Mouse (Mus musculus): ENCODE data around the gene Ttc41. TPM values are rescaled to one million over a fixed set of nuclear protein-coding genes. Genes with fewer than 3 reads are reported as not detected.

Ttc41 gene
- polyA plus RNA-seq, 1 experiment from 2014 or later: 2.0 TPM

DNA sequence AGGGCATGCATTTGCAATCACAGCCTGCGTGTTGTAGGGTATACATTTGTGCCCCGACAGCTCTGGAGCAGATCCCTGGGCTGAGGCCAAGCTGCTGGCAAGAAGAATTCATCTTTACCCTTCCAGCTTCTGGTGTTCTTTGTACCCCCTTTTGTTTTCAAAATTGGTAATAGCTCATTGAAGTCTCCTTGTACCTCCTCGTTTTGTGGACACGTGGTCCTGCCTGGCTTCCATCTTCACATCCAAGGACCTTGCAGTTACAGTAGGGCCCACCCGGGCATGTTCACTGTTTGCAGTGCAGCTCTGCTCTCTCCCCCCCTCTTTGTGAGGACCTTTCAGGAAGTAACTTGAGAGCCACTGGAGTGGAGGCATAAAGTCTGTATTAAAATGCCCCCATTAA lies 82.6 kb downstream of the Ttc41 start:
- H3K27me3 ChIP-seq (replicated peaks; ENCODE audit: control insufficient read depth, insufficient read depth, low read length): no peaks in the 10 kb centered on the region
- H3K4me2 ChIP-seq (ENCODE audit: low read length): no peak overlapping the region
- 36% methylated on average over 5 of the region's 5 CpGs for WGBS
- ATAC-seq: peak; percentile 65
- H3K27ac ChIP-seq (ENCODE audit: low read depth, low read length): no peak overlapping the region
- no peaks in the 10 kb centered on the region for H3K4me1 ChIP-seq (ENCODE audit: control insufficient read depth, insufficient read depth, low read depth, low read length)
- no peaks in the 10 kb centered on the region for H3K36me3 ChIP-seq (ENCODE audit: control insufficient read depth, insufficient read depth, low read length)
- H3K9ac ChIP-seq (ENCODE audit: low read depth, low read length): no peak overlapping the region
- H3K9me3 ChIP-seq (ENCODE audit: control insufficient read depth, low read length): no peaks in the 10 kb centered on the region
- H3K4me3 ChIP-seq (ENCODE audit: low read length): no peak overlapping the region

DNA sequence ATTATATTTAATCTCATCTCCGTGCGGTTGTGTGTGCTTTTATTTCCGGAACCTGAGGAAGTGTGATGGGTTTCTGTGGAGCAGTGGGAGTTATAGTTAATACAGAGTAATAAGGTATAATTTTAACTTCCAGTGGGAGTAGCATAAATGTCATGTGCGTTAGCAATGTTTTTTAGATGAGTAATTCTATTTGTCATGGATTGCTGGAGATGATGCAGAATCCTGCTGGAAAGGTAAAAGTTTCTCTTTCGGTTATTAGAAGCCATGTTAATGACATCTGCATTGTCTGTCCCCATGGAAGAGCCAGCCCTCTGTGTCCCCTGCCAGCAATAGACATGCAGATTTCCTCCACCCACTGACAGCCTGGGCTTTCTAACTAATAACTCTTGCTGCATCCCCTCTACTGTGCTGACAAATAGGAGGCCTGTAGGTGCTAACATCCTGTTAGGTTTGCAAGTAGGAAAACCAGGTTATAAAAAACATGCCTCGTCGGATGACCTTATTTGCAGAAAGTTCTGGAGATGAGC lies 83.6 kb downstream of the Ttc41 start:
- no peak overlapping the region for H3K4me3 ChIP-seq (ENCODE audit: low read length)
- no peak for ATAC-seq
- no peaks in the 10 kb centered on the region for H3K27me3 ChIP-seq (replicated peaks; ENCODE audit: control insufficient read depth, insufficient read depth, low read length)
- H3K4me2 ChIP-seq (ENCODE audit: low read length): no peak overlapping the region
- H3K27ac ChIP-seq (ENCODE audit: low read depth, low read length): no peak overlapping the region
- H3K36me3 ChIP-seq (ENCODE audit: control insufficient read depth, insufficient read depth, low read length): no peaks in the 10 kb centered on the region
- H3K9me3 ChIP-seq (ENCODE audit: control insufficient read depth, low read length): no peaks in the 10 kb centered on the region
- no peak overlapping the region for H3K9ac ChIP-seq (ENCODE audit: low read depth, low read length)
- no peaks in the 10 kb centered on the region for H3K4me1 ChIP-seq (ENCODE audit: control insufficient read depth, insufficient read depth, low read depth, low read length)
- 69% methylated on average over 7 of the region's 7 CpGs for WGBS

DNA sequence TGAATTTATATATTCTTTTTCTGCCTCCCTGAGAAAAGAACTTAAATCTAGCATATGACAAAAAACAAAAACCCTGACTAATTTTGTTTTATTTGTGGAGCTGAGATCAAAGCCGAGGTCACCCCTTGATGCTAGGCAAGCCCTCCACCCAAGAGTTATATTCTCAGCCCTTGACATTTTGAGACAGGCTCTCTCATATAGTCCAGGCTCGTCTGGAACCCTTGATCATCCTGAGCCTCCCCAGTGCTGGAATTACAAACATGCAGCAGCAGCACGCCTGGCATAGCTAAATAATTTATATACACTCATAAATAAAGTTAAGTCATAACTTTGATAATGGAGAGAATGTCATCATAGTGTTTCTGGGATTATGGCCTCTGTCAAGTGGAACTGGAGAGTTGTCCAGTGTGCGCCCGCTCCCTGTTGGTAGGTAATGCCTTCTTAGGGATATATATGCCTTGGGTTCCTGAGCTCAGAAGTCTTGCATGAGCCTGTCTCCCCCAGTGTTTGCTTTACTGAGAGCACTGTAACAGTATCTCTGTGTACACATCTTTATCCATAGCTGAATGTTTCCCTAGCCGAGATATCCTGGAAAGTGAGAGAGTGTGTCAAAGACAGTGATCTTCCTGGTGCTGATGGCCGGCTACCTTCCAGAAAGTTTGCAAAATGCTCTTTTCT lies 86.0 kb downstream of the Ttc41 start:
- Histone ChIP-seq H3K27me3 (replicated peaks; ENCODE audit: control insufficient read depth, insufficient read depth, low read length) (no peaks in the 10 kb centered on the region), H3K27ac (ENCODE audit: low read depth, low read length) (no peak overlapping the region), H3K36me3 (ENCODE audit: control insufficient read depth, insufficient read depth, low read length) (no peaks in the 10 kb centered on the region), H3K4me2 (ENCODE audit: low read length) (no peak overlapping the region), H3K4me1 (ENCODE audit: control insufficient read depth, insufficient read depth, low read depth, low read length) (no peaks in the 10 kb centered on the region), H3K9me3 (ENCODE audit: control insufficient read depth, low read length) (no peaks in the 10 kb centered on the region), H3K4me3 (ENCODE audit: low read length) (no peak overlapping the region), H3K9ac (ENCODE audit: low read depth, low read length) (no peak overlapping the region)
- WGBS: 85% methylated on average over 7 of the region's 7 CpGs
- no peak for ATAC-seq

DNA sequence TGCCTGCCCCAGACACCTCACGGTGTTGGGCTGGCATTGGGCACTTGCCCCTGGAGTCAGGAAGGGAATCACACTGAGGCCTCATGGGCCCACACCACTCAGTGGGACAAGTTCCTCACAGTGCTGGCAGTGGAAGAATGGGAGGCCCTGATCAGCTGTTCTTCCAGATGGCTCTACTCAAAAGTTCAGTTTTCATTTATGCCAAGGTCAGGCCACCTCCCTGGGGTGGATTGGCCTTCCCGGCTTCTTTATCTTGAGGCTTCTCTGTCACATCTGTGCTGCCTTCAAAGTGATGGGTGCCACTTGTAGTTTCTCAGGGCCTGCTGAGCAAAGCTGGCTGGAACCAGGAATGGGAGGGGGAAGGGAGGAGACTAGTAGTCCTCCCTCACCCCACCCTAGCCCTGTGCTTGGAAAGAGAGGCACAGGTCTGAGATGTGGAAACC lies 87.9 kb downstream of the Ttc41 start:
- Histone ChIP-seq H3K4me3 (ENCODE audit: low read length) (no peak overlapping the region), H3K36me3 (ENCODE audit: control insufficient read depth, insufficient read depth, low read length) (no peaks in the 10 kb centered on the region), H3K27me3 (replicated peaks; ENCODE audit: control insufficient read depth, insufficient read depth, low read length) (no peaks in the 10 kb centered on the region), H3K27ac (ENCODE audit: low read depth, low read length) (peak overlapping the region; percentile 48; the same call in 1 of the 2 replicates), H3K9ac (ENCODE audit: low read depth, low read length) (no peak overlapping the region), H3K4me1 (ENCODE audit: control insufficient read depth, insufficient read depth, low read depth, low read length) (no peaks in the 10 kb centered on the region), H3K9me3 (ENCODE audit: control insufficient read depth, low read length) (no peaks in the 10 kb centered on the region), H3K4me2 (ENCODE audit: low read length) (no peak overlapping the region)
- no peak for ATAC-seq
- 71% methylated on average over 2 of the region's 2 CpGs for WGBS

DNA sequence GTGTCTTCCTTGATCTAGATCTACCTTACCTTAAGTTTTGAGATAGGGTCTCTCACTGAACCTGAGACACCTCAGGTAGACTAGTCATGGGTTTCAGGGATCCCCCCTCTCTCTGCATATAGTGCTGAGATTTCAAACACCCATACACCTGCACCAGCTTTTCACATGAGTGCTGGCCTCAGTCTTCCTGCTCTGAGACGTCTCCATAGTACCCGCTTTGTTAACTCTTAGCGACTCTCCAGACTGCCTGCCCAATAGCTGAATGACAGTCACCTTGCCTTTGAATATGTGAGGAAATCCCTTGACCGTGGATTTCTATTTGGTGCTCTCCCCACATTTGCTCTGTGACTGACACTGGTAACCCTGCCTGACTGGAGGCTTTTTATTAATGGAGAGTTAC lies 88.6 kb downstream of the Ttc41 start:
- no peak overlapping the region for H3K27ac ChIP-seq (ENCODE audit: low read depth, low read length)
- H3K9ac ChIP-seq (ENCODE audit: low read depth, low read length): no peak overlapping the region
- 86% methylated on average over 4 of the region's 4 CpGs for WGBS
- H3K4me2 ChIP-seq (ENCODE audit: low read length): no peak overlapping the region
- H3K4me3 ChIP-seq (ENCODE audit: low read length): no peak overlapping the region
- ATAC-seq: 0 out of 2 replicates have a peak, but pooled peaks have one; percentile 35
- no peaks in the 10 kb centered on the region for H3K36me3 ChIP-seq (ENCODE audit: control insufficient read depth, insufficient read depth, low read length)
- H3K4me1 ChIP-seq (ENCODE audit: control insufficient read depth, insufficient read depth, low read depth, low read length): no peaks in the 10 kb centered on the region
- H3K9me3 ChIP-seq (ENCODE audit: control insufficient read depth, low read length): no peaks in the 10 kb centered on the region
- H3K27me3 ChIP-seq (replicated peaks; ENCODE audit: control insufficient read depth, insufficient read depth, low read length): no peaks in the 10 kb centered on the region

DNA sequence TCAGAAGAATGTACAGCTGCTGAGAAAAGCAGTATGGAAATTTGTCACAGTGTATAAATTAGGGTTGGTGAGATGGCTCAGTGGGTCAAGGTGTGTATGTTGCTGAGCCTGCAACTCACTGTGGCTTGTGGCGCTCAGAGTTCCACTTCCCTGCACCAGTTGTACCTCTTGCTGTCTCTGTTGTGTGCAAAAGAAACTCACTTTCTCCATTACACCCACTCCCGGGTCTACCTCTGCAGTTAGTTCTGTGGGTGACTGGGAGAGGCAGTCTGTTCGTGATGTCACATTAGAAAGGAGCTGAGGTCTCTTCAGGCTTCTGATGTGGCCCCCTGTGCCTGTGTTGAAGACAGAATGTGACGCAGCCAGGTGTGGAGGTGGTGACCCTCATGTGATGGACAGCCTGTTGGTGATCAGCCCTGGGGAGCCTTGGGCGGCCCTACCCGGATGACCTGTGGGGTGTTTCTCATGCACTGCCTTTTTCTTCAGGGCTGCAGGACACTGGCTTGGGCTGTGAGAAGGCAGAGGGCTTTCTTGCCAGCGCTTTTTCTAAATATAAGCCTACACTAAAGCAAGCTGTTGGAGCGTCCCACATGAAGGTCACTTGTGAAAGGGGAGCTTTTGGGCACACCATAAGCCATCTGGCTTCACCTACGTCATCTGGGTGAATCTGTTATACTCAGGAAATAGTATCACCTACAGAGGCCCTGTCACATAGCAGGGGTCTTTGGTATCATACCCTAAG lies 89.4 kb downstream of the Ttc41 start:
- no peak overlapping the region for H3K4me2 ChIP-seq (ENCODE audit: low read length)
- no peaks in the 10 kb centered on the region for H3K4me1 ChIP-seq (ENCODE audit: control insufficient read depth, insufficient read depth, low read depth, low read length)
- no peak overlapping the region for H3K4me3 ChIP-seq (ENCODE audit: low read length)
- H3K27ac ChIP-seq (ENCODE audit: low read depth, low read length): no peak overlapping the region
- WGBS: 94% methylated on average over 9 of the region's 9 CpGs
- no peak overlapping the region for H3K9ac ChIP-seq (ENCODE audit: low read depth, low read length)
- no peaks in the 10 kb centered on the region for H3K9me3 ChIP-seq (ENCODE audit: control insufficient read depth, low read length)
- H3K36me3 ChIP-seq (ENCODE audit: control insufficient read depth, insufficient read depth, low read length): no peaks in the 10 kb centered on the region
- no peaks in the 10 kb centered on the region for H3K27me3 ChIP-seq (replicated peaks; ENCODE audit: control insufficient read depth, insufficient read depth, low read length)
- no peak for ATAC-seq

DNA sequence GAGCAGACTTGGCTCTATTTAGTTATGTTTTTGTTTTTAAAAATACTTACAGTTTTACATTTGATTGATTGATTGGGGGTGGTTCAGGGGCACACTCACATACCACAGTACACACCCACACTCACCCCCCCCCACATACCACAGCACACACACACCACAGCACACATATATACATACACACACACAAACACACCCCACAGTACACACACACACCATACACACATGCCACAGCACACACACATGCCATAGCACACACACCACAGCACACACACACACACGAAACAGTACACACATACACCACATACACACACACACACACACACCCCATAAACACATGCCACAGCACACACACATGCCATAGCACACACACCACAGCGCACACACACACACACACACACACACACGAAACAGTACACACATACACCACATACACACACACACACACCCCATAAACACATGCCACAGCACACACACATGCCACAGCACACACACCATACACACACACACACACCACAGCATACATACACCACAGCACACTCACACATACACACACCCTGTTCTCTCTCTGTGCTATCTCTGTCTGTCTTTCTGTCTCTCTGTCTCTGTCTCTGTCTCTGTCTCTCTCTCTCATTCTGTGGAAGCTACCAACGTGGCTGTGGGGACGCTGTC lies 90.6 kb downstream of the Ttc41 start:
- ATAC-seq: 0 out of 2 replicates have a peak, but pooled peaks have one; percentile 27

DNA sequence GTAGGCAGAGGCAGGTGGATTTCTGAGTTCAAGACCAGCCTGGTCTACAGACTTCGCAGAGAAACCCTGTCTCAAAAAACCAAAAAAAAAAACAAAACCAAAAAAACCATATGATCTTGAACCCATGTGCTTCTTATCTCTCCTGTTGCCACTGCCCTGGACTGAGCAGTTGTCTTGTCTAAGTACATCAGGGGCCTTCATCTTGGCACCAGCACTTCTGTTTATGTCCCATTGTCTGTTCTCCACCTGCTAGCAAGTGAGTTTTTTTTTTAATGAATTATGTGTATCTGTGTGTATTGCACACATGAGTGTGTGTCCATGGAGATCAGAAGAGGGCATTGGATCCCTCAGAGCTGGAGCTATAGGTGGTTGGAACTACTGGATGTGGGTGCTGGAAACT lies 101.8 kb downstream of the Ttc41 start:
- no peak overlapping the region for H3K27ac ChIP-seq (ENCODE audit: low read depth, low read length)
- no peak overlapping the region for H3K4me2 ChIP-seq (ENCODE audit: low read length)
- no peak for ATAC-seq
- H3K4me1 ChIP-seq (ENCODE audit: control insufficient read depth, insufficient read depth, low read depth, low read length): peaks cover 3% of the 10 kb centered on the region; the same call in 1 of the 2 replicates
- H3K9me3 ChIP-seq (ENCODE audit: control insufficient read depth, low read length): no peaks in the 10 kb centered on the region
- no peak overlapping the region for H3K9ac ChIP-seq (ENCODE audit: low read depth, low read length)
- H3K4me3 ChIP-seq (ENCODE audit: low read length): no peak overlapping the region
- no peaks in the 10 kb centered on the region for H3K27me3 ChIP-seq (replicated peaks; ENCODE audit: control insufficient read depth, insufficient read depth, low read length)
- peaks cover 4% of the 10 kb centered on the region for H3K36me3 ChIP-seq (ENCODE audit: control insufficient read depth, insufficient read depth, low read length)
- 100% methylated on average over 1 of the region's 1 CpGs for WGBS

More for the DNA sequence above, 90.6 kb downstream of the Ttc41 start:
- no peaks in the 10 kb centered on the region for H3K4me1 ChIP-seq (ENCODE audit: control insufficient read depth, insufficient read depth, low read depth, low read length)
- no peaks in the 10 kb centered on the region for H3K9me3 ChIP-seq (ENCODE audit: control insufficient read depth, low read length)
- H3K36me3 ChIP-seq (ENCODE audit: control insufficient read depth, insufficient read depth, low read length): no peaks in the 10 kb centered on the region
- H3K27me3 ChIP-seq (replicated peaks; ENCODE audit: control insufficient read depth, insufficient read depth, low read length): no peaks in the 10 kb centered on the region
- 93% methylated on average over 5 of the region's 5 CpGs for WGBS
- no peak overlapping the region for H3K27ac ChIP-seq (ENCODE audit: low read depth, low read length)
- H3K4me2 ChIP-seq (ENCODE audit: low read length): no peak overlapping the region
- H3K9ac ChIP-seq (ENCODE audit: low read depth, low read length): no peak overlapping the region
- no peak overlapping the region for H3K4me3 ChIP-seq (ENCODE audit: low read length)
